Mouse (Mus musculus): ENCODE measurements around the gene Lcn6.

DNA sequence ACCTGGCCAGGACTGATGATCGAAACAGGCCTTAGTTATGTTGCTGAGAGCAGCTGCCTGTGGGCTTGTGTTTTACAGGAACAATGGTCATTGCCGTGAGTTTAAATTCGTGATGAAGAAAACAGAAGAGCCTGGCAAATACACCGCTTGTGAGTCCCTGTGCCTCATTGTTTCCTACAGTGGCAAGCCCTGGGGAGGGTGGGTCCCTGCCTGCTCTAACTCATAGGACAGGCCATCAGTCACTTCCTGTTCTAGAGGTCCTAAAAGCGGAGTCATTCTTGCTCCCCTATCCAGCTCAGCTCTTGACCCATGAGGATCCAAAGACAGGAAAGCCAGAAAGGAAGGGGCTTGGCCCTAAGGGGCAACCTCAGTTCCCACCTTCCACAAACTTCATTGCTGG is 24.4 kb downstream of the Lcn6 start:
- TF ChIP-seq CTCF (IDR thresholded peaks at IDR 0.05; ENCODE audit: low read depth, low read length) = no peak
- no peak for TF ChIP-seq GATA1 (IDR thresholded peaks at IDR 0.05; ENCODE audit: borderline replicate concordance, low read length)
- TF ChIP-seq POLR2AphosphoS5 (IDR thresholded peaks at IDR 0.05; ENCODE audit: insufficient replicate concordance, low read depth, low read length) = no peak

All from G1E (cell line).